Mouse (Mus musculus) MEL (cell line): ENCODE results near the gene Slc25a18.

Experiments
- MXI1 ChIP-seq: IDR thresholded peaks from 2 replicates; pipeline ENCODE4 v1.6.1; 2011; ENCODE audit warnings: mild to moderate bottlenecking, low read depth, low read length, improper control_type of control experiment
- POLR2A ChIP-seq, 2 experiments: IDR thresholded peaks; 2 replicates each; pipeline ENCODE4 v1.6.1; 2011 to 2012; ENCODE audit warnings: low read length in 2 of 2, mild to moderate bottlenecking in 2 of 2, control low read depth in 1 of 2, improper control_type of control experiment in 1 of 2, low read depth in 1 of 2, moderate library complexity in 1 of 2; ENCODE audit not compliant: control insufficient read depth in 1 of 2, insufficient read depth in 1 of 2, poor library complexity in 1 of 2
- TCF12 ChIP-seq: IDR thresholded peaks from 2 replicates; pipeline ENCODE4 v1.6.1; 2014; ENCODE audit warnings: low read depth, mild to moderate bottlenecking, inconsistent platforms, low read length, improper control_type of control experiment, moderate library complexity

- TF ChIP-seq POLR2A (IDR thresholded peaks at IDR 0.05; ENCODE audit: control insufficient read depth in 1 of 2, insufficient read depth in 1 of 2, low read depth in 1 of 2, low read length in 2 of 2, poor library complexity in 1 of 2) (no peak), MXI1 (no peak), TCF12 (no peak)
Observed at GRCm38 (mm10) chr6:120769972-120770371, 3.4 kb upstream of the Slc25a18 start.
